In genomic region chr17:72837824-72838474, GRCm38 (mm10) we compare ENCODE assay signal across 8 mouse cellular contexts. TPM values are rescaled to one million over a fixed set of nuclear protein-coding genes. Genes with fewer than 3 reads are reported as not detected.
DNase-seq lines count a peak whose midpoint lies in the region; ATAC-seq lines count a peak whose summit lies in the region.

No protein-coding gene starts in this region.

- peaks cover 29% of the 10 kb centered on the region for H3K36me3 ChIP-seq in megakaryocyte, embryonic 14.5 days (replicated peaks; ENCODE audit: low read length)
- no peaks in the 10 kb centered on the region for H3K36me3 ChIP-seq in embryonic facial prominence, embryonic 10.5 days (replicated peaks)
- no peaks in the 10 kb centered on the region for H3K36me3 ChIP-seq in hindbrain, embryonic 12.5 days
- no peaks in the 10 kb centered on the region for H3K36me3 ChIP-seq in midbrain, embryonic 12.5 days

- H3K9me3 ChIP-seq in megakaryocyte, embryonic 14.5 days = no peaks in the 10 kb centered on the region
- no peaks in the 10 kb centered on the region for H3K9me3 ChIP-seq in embryonic facial prominence, embryonic 10.5 days
- H3K9me3 ChIP-seq in hindbrain, embryonic 12.5 days (replicated peaks) = no peaks in the 10 kb centered on the region
- no peaks in the 10 kb centered on the region for H3K9me3 ChIP-seq in midbrain, embryonic 12.5 days

- H3K4me2 ChIP-seq in hindbrain, embryonic 12.5 days (replicated peaks) = peak overlapping the region; percentile 69
- H3K4me2 ChIP-seq in midbrain, embryonic 12.5 days (replicated peaks) = peak overlapping the region; percentile 80

- no peak for ATAC-seq in megakaryocyte, adult 5-6 weeks (ENCODE audit: poor library complexity, severe bottlenecking)
- no peak for ATAC-seq in hindbrain, embryonic 12.5 days (ENCODE audit: low FRiP score)
- no peak for ATAC-seq in midbrain, embryonic 12.5 days (ENCODE audit: low FRiP score, low read depth)

- no peaks in the 10 kb centered on the region for H3K27me3 ChIP-seq in megakaryocyte, embryonic 14.5 days (replicated peaks)
- no peaks in the 10 kb centered on the region for H3K27me3 ChIP-seq in embryonic facial prominence, embryonic 10.5 days (replicated peaks; ENCODE audit: low read depth, poor library complexity, severe bottlenecking)
- no peaks in the 10 kb centered on the region for H3K27me3 ChIP-seq in hindbrain, embryonic 12.5 days
- no peaks in the 10 kb centered on the region for H3K27me3 ChIP-seq in midbrain, embryonic 12.5 days

- 23% methylated on average over 8 of the region's 8 CpGs for WGBS in embryonic facial prominence, embryonic 10.5 days
- 26% methylated on average over 8 of the region's 8 CpGs for WGBS in hindbrain, embryonic 12.5 days
- whole genome bisulfite sequencing in midbrain, embryonic 12.5 days = 27% methylated on average over 8 of the region's 8 CpGs

- H3K4me1 ChIP-seq in megakaryocyte, embryonic 14.5 days = peaks cover 30% of the 10 kb centered on the region
- H3K4me1 ChIP-seq in embryonic facial prominence, embryonic 10.5 days = peaks cover 5% of the 10 kb centered on the region; the same call in 1 of the 2 replicates
- H3K4me1 ChIP-seq in hindbrain, embryonic 12.5 days = peaks cover 7% of the 10 kb centered on the region
- H3K4me1 ChIP-seq in midbrain, embryonic 12.5 days = peaks cover 6% of the 10 kb centered on the region

- DNase-seq in embryonic facial prominence, embryonic 10.5 days (ENCODE audit: low spot score) = no peak
- no peak for DNase-seq in natural killer cell, adult 2 months (ENCODE audit: low spot score in 2 of 2)
- DNase-seq in spleen, postnatal 4 days (ENCODE audit: low spot score in 2 of 2) = no peak
- no peak for DNase-seq in thymus, postnatal 4 days

- peak overlapping the region; percentile 94; the same call in 1 of the 2 replicates for H3K27ac ChIP-seq in embryonic facial prominence, embryonic 10.5 days (replicated peaks)
- peak overlapping the region; percentile 97 for H3K27ac ChIP-seq in hindbrain, embryonic 12.5 days
- peak overlapping the region; percentile 96 for H3K27ac ChIP-seq in midbrain, embryonic 12.5 days (replicated peaks)

- H3K9ac ChIP-seq in hindbrain, embryonic 12.5 days = peak overlapping the region; percentile 98
- peak overlapping the region; percentile 95 for H3K9ac ChIP-seq in midbrain, embryonic 12.5 days (replicated peaks)

- peak overlapping the region; percentile 98 for H3K4me3 ChIP-seq in megakaryocyte, embryonic 14.5 days (replicated peaks)
- H3K4me3 ChIP-seq in embryonic facial prominence, embryonic 10.5 days = peak overlapping the region; percentile 88
- peak overlapping the region; percentile 95 for H3K4me3 ChIP-seq in hindbrain, embryonic 12.5 days
- H3K4me3 ChIP-seq in midbrain, embryonic 12.5 days = peak overlapping the region; percentile 94

RNA-seq across cellular contexts. Expression of gene Ypel5, which starts 1.7 kb away (rescaled TPM):
- 12.3 and 16.9 TPM in 2 replicates for polyA plus RNA-seq in megakaryocyte, embryonic 14.5 days (2012; ENCODE audit: insufficient read depth, low replicate concordance)
- total RNA-seq in megakaryocyte, adult 5-6 weeks (2015) = 62.6 and 73.6 TPM in 2 replicates
- 71.0 TPM in 2 replicates for total RNA-seq in megakaryocyte, adult 5-6 weeks (2017)
- polyA plus RNA-seq in embryonic facial prominence, embryonic 10.5 days (2016; fragmentation: Nextera tagmentation; extraction: Ambion mirVana) = 25.2 and 28.0 TPM in 2 replicates
- polyA plus RNA-seq in hindbrain, embryonic 12.5 days (2016; fragmentation: Nextera tagmentation; extraction: Ambion mirVana) = 80.7 and 88.9 TPM in 2 replicates
- polyA plus RNA-seq in midbrain, embryonic 12.5 days (2016; fragmentation: Nextera tagmentation; extraction: Ambion mirVana) = 73.6 and 74.5 TPM in 2 replicates
